Mouse (Mus musculus) heart, adult 11 months (tissue): ENCODE data around the gene Cxcr2.

Experiments
- DNase-seq: peaks from one replicate; pipeline ENCODE4 v3.0.0; 2022

Gene Cxcr2

DNA sequence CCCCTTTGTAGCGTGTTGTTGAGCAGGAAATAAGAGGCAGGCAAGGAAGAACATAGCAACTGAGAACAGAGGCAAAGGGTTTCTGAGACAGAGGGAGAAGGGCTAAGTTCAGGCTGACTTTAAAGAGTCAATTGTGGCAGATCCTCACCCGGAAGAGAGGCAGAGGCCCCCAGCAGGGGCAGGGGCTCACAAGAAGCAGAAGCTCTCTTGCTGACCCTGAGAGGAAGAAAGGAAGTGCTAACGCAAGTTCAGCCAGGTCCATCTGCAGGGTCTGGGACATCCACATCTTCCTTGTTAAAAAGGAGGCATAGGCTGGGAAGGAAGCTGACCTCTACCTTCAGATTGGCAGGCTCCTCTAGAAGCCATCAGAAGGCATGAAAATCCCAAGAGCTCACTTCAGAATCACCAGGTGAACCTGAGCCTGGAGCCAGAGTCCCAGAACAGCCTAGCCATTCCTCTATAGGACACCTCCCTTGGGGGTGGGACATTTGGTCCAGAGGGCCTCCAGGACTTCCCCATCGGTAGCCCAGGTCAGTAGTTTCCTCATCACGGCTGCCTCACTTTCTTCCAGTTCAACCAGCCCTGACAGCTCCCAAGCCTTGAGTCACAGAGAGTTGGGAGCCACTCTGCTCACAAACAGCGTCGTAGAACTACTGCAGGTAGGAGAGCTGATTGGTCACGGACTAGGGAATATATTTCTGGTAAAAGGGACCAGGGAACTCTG, at the start of gene Cxcr2:
TSS of gene Cxcr2 (plus strand) at position 529 of the 724 bp plus-strand sequence.
- DNase-seq: peak; percentile 87

GRCm38 (mm10) chr1:74105660-74106059, 48.1 kb upstream of the Cxcr2 start:
- peak; percentile 98 for DNase-seq

- DNase-seq: no peak
Observed at GRCm38 (mm10) chr1:74106214-74106613, 47.6 kb upstream of the Cxcr2 start.

DNA sequence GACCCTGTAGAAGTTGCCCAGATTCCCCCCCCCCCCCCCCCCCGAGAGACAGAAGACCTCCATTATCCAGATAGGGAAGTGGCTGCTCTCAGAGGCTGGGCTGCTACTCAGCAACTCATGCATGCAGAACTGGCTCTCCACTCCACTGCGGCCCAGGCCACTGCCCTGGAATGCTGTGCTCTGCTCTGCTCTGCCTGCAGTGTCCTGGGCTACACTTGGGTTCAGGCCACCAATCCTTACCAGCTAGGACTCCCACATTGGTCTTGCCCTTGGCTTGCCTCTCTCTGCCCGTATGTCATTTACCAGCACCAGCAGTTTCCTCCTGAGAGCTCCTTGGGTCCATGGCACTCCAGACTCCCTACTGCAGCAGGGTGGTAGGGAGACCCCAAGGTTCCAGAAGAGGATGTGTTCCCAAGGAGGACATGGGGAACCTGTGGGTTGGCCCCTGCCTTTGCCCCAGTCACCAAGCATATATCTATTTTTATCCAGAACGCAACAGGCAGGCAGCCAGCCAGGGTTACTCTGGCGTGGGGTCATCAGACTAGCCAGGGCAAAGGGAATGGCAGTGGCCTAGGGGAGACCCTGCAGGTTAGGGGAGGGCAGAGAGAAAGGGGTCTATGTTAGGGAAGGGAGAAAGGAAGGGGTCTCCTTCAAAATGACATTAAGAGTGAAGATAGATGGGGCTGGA, 45.7 kb upstream of the Cxcr2 start:
- peak; percentile 95 for DNase-seq

GRCm38 (mm10) chr1:74109670-74110069, 44.1 kb upstream of the Cxcr2 start:
- DNase-seq: no peak

- peak; percentile 92 for DNase-seq
Observed at GRCm38 (mm10) chr1:74110932-74111695, 42.7 kb upstream of the Cxcr2 start.

- DNase-seq: no peak
Observed at GRCm38 (mm10) chr1:74111696-74112030, 42.1 kb upstream of the Cxcr2 start.

GRCm38 (mm10) chr1:74113071-74113470, 40.7 kb upstream of the Cxcr2 start:
- DNase-seq: peak; percentile 96

GRCm38 (mm10) chr1:74117876-74118275, 35.9 kb upstream of the Cxcr2 start:
- DNase-seq: peak; percentile 92

GRCm38 (mm10) chr1:74119115-74119514, 34.7 kb upstream of the Cxcr2 start:
- peak; percentile 97 for DNase-seq

DNA sequence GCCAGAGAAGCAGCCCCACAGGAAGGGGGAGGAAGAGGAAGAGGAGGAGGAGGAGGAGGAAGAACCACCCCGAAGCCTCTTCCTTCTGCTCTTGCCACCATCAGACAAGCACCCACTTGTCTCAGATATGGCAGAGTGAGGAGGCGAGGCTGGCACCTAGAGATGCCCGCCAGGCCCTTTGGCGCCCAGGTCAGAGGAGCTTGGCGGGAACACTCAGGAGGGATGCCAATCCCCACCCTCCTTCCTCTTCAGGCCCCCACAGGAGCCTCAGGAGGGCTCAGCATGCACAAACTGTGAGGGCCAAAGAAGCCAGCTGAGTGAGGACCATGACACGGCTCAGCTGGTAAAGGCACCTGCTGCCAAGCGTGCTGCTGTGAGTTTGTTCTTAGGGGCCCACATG, 32.7 kb upstream of the Cxcr2 start:
- DNase-seq: peak; percentile 91

DNA sequence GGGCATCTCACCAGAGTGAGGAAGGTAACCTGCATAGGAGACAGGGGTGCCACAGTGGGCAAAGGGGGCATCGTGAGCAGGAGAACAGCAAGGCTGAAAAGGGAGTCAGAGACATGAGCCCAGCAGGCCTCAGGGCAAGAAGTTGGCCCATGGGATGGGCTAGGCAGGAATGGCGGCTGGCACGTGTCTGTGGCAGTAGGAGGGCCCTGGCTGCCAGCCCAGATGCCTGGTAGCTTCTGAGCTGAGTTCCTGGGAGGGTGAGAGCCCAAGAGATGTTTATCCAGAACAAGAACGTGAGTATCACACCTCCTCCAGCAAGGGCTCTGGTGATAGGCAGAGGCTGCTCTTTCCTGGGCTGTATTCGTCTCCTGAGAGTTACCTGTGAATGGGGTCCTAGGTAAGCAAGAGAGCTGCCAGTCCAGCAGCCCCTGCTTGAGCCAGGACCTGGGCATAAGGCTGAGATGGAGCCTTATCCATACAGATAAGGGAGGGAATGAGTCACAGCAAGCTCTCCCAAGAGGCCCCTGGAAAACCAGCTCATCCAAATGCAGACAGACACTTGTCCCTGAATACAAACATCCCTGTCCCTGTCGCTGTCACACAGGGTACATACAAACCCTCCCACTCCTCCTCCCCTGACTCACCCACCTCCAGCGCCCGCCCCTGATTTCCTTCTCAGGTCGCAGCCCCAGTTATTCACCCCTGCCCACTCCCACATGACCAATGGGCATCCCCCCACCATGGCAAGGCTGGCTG, 31.8 kb upstream of the Cxcr2 start:
- peak; percentile 96 for DNase-seq

- DNase-seq: no peak
Observed at GRCm38 (mm10) chr1:74123215-74123614, 30.6 kb upstream of the Cxcr2 start.

- DNase-seq: peak; percentile 96
Observed at GRCm38 (mm10) chr1:74124021-74124981, 29.5 kb upstream of the Cxcr2 start, which contains the start of gene Tns1. Gene Tns1, minus strand, starts transcription at chr1:74124449.

DNA sequence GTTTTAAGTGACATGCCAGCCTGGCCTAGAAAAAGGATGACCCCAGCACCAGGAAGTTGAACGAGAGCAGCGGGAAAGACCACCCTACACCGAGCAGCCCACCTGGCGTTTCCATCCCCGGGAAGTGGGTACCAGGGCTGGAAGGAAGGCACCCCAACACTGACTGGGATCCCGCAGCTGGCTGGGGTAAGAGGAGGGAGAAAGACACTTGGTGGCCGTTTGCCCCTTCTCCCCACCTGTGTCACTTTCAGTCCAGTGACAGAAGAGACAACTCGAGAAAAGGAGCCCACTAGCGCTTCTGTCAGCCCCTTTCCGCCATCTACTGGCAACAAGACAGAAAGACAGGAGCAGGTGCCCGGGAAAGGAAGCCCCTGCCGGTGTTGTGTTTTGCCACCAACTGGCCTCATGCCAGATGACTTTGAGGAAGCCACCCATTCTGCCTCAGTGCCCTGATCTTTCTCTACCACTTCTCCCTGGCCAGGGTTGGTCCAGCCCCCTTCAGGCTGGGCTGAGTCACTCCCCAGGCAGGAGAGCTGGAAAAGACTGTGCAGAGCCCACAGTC, 28.7 kb upstream of the Cxcr2 start, which contains the start of gene Rufy4:
TSS of gene Rufy4 (plus strand) at position 551 of the 562 bp plus-strand sequence.
- DNase-seq: peak; percentile 97

GRCm38 (mm10) chr1:74130883-74131659, 22.7 kb upstream of the Cxcr2 start:
- no peak for DNase-seq

DNA sequence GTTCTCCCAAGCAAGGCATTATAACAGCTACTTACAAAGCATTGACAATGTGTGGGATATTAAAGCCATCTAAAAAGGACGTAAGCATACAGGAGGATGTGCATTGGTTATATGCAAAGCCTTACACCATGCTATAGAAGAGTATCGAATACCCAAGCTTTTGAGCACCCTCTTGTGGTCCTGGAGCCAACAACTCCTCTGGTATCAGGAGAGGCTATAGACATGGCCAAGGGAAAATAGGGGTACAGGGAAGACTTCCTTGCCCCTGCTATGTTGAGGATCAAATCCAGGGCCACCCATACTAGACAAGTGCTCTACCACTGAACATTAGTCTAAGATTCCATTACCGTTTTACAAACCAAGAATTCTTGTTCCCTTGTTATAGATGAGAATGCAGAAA, 21.8 kb upstream of the Cxcr2 start:
- DNase-seq: no peak

DNA sequence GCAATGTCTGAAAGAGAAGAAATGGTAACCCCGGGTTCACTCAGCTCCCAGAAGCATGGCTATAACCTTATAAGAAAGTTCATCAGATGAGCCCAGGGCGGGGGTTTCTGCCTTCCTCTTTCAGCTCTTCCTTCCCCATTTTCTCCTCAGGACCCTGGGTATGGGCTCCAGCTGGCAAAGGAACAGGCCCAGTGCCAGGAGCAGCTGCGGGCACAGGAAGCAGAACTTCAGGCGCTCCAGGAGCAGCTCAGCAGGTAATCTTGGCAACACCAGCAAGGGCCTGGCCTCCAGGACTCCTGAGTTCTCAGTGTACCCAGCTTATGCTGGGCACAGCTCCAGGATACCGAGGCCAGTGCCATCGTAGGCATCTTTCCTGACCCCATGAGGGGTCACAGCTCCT, 19.8 kb upstream of the Cxcr2 start:
- DNase-seq: peak; percentile 97

DNA sequence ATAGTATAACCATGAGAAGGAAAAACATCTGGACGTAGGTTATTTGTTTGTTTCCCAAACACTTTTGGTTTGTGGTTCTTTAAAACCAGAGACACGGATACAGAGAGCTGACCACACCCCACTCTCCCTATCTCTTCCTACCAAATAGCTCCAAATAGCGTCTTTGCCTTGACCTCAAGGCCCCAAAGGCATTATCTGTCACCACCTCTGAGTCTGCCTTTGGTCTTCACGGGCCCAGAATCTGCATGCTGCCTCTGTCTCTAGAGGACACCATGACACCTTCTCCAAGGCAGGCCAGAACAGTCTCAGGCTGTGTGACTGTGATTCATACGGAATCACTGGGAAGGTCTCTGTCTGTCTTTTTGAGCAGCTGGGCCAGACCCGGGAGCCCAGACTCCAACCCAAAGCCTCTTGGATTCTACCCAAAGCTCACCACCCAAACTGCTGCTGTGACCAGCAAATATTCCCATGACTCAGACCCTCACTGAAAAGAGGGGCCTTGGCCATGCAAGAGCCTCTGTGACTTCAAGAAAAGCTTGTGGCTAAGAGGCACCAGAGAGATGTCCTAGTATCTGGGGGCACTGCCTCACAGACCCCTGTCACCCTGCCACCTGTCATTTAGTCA, 18.4 kb upstream of the Cxcr2 start:
- no peak for DNase-seq

DNA sequence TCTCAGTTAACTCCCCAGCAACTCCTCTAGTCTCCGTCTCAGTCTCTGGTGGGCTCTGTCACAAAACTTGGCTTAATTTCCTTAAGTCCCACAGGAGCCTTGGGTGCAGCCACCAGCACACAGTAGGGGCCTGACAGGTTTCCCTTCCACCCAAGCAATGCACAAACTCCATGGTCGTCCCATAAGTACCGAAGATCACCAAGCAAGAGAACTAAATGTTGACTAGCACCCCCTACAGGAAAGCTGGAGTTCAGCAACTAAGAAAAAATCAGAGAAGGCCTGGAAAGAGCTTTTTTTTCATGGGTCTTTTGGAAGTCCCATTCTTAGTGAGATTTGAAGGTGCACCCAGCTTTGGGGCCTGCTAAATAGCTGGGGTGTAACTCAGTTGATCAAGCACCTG, 14.4 kb upstream of the Cxcr2 start:
- DNase-seq: peak; percentile 85
